In the genomic region with DNA sequence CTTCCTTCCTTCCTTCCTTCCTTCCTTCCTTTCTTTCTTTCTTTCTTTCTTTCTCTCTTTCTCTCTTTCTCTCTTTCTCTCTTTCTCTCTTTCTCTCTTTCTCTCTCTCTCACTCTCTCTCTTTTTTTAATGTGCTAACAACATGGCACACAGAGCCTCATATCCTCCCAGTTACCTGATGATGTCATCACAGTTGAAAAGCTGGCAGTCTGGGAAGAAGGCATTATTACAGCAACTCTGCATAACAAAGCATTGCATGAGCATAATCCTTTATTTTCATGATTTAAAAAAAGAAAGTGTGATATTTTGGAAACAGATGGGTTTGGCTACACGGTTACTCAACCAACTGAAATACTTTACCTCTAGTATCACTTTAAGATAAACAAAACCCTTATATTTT, we compare ENCODE assay signal across 15 mouse cellular contexts.
"Had no signal": no experiment of that assay in that cellular context is flagged by ENCODE, and none has a peak within 500 bp of the region (broad histone marks: within the 10 kb centered on the region; RNA-seq: fewer than 3 reads in every experiment).

No protein-coding gene starts in this region.

- H3K36me3 ChIP-seq: midbrain, embryonic 13.5 days; midbrain, embryonic 15.5 days; neural tube, embryonic 12.5 days; stomach, embryonic 15.5 days had no signal

- H3K4me2 ChIP-seq: lung, embryonic 14.5 days; midbrain, embryonic 11.5 days; midbrain, embryonic 13.5 days; midbrain, embryonic 15.5 days; neural tube, embryonic 12.5 days; stomach, embryonic 15.5 days had no signal

- H3K27ac ChIP-seq: midbrain, embryonic 13.5 days; midbrain, embryonic 15.5 days; neural tube, embryonic 12.5 days; stomach, embryonic 15.5 days; stomach, postnatal 0 days had no signal

- H3K27me3 ChIP-seq: megakaryocyte, embryonic 14.5 days; midbrain, embryonic 15.5 days; stomach, embryonic 15.5 days had no signal

- H3K9me3 ChIP-seq: midbrain, embryonic 13.5 days; midbrain, embryonic 15.5 days; neural tube, embryonic 12.5 days; stomach, embryonic 15.5 days had no signal

- H3K4me3 ChIP-seq: megakaryocyte, embryonic 14.5 days; midbrain, embryonic 13.5 days; midbrain, embryonic 15.5 days; neural tube, embryonic 12.5 days; stomach, embryonic 15.5 days had no signal

- H3K4me1 ChIP-seq: megakaryocyte, embryonic 14.5 days; stomach, embryonic 15.5 days had no signal

- ATAC-seq: midbrain, embryonic 13.5 days; midbrain, embryonic 15.5 days had no signal

- DNase-seq: lung, adult 18-20 months; lung, embryonic 14.5 days; lung, postnatal 10 days; lung, postnatal 4 days; right cerebral cortex, postnatal 14 days; thymus, adult 2 months; thymus, postnatal 25 days; thymus, postnatal 4 days had no signal

- H3K9ac ChIP-seq: lung, embryonic 14.5 days; midbrain, embryonic 13.5 days; midbrain, embryonic 15.5 days; neural tube, embryonic 12.5 days; stomach, embryonic 15.5 days had no signal
